Comparison of ENCODE assay signal across 9 mouse cellular contexts in genomic region chr19:44511451-44512231, GRCm38 (mm10). TPM values are rescaled to one million over a fixed set of nuclear protein-coding genes. Genes with fewer than 3 reads are reported as not detected.
DNase-seq lines count a peak whose midpoint lies in the region; ATAC-seq and TF ChIP-seq lines count a peak whose summit lies in the region.
"Had no signal": no experiment of that assay in that cellular context is flagged by ENCODE, and none has a peak within 500 bp of the region (broad histone marks: within the 10 kb centered on the region; RNA-seq: fewer than 3 reads in every experiment).

No protein-coding gene starts in this region.

- peak overlapping the region; percentile 99 for H3K4me2 ChIP-seq in hindbrain, embryonic 16.5 days (ENCODE audit: low read length)
- H3K4me2 ChIP-seq in liver, embryonic 13.5 days, result peak overlapping the region; percentile 56

- peaks cover 11% of the 10 kb centered on the region for H3K9me3 ChIP-seq in E14TG2a.4 (ENCODE audit: low read length)
- no peaks in the 10 kb centered on the region for H3K9me3 ChIP-seq in hindbrain, embryonic 16.5 days (ENCODE audit: control insufficient read depth, low read length)
- H3K9me3 ChIP-seq in liver, embryonic 13.5 days (replicated peaks), result no peaks in the 10 kb centered on the region

- H3K27me3 ChIP-seq in E14TG2a.4 (ENCODE audit: insufficient read depth, low read length), result peaks cover 84% of the 10 kb centered on the region
- peaks cover 52% of the 10 kb centered on the region for H3K27me3 ChIP-seq in hindbrain, embryonic 16.5 days (replicated peaks; ENCODE audit: control insufficient read depth, insufficient read depth, low read length)
- H3K27me3 ChIP-seq in liver, embryonic 13.5 days, result peaks cover 89% of the 10 kb centered on the region

- no peaks in the 10 kb centered on the region for H3K36me3 ChIP-seq in E14TG2a.4 (ENCODE audit: insufficient read depth, low read length)
- no peaks in the 10 kb centered on the region for H3K36me3 ChIP-seq in hindbrain, embryonic 16.5 days (ENCODE audit: control insufficient read depth, insufficient read depth, low read length)
- no peaks in the 10 kb centered on the region for H3K36me3 ChIP-seq in liver, embryonic 13.5 days

- DNase-seq in cerebellum, postnatal 14 days, result peak; percentile 12 to 13
- no peak for DNase-seq in cerebellum, adult 8-10 months
- DNase-seq in liver, embryonic 13.5 days, result no peak
- peak; percentile 19 for DNase-seq in right cerebral cortex, postnatal 4 days
- no peak for DNase-seq in urinary bladder, postnatal 25 days (ENCODE audit: low spot score)

- no peak for TF ChIP-seq CTCF in E14TG2a.4 (conservative IDR thresholded peaks at IDR 0.05; ENCODE audit: low read length)
- TF ChIP-seq CTCF in embryonic fibroblast, embryonic 13.5 days (IDR thresholded peaks at IDR 0.05; ENCODE audit: borderline replicate concordance, insufficient read depth, low read length), result no peak

- TF ChIP-seq POLR2A in embryonic fibroblast, embryonic 13.5 days (IDR thresholded peaks at IDR 0.05; ENCODE audit: low read depth, low read length), result no peak

- H3K27ac ChIP-seq in embryonic fibroblast, embryonic 13.5 days (ENCODE audit: insufficient read depth, low read length), result no peak overlapping the region
- H3K27ac ChIP-seq in hindbrain, embryonic 16.5 days (ENCODE audit: low read depth, low read length), result no peak overlapping the region
- H3K27ac ChIP-seq in liver, embryonic 13.5 days, result no peak overlapping the region

- peaks cover 39% of the 10 kb centered on the region for H3K4me1 ChIP-seq in E14TG2a.4 (replicated peaks; ENCODE audit: low read depth, low read length)
- H3K4me1 ChIP-seq in embryonic fibroblast, embryonic 13.5 days (ENCODE audit: control insufficient read depth, insufficient read depth, low read length), result no peaks in the 10 kb centered on the region
- H3K4me1 ChIP-seq in hindbrain, embryonic 16.5 days (ENCODE audit: control insufficient read depth, insufficient read depth, low read depth, low read length), result peaks cover 17% of the 10 kb centered on the region
- peaks cover 2% of the 10 kb centered on the region; the same call in 1 of the 2 replicates for H3K4me1 ChIP-seq in liver, embryonic 13.5 days (replicated peaks)

- under 1% methylated on average over 66 of the region's 66 CpGs for WGBS in hindbrain, embryonic 16.5 days
- under 1% methylated on average over 66 of the region's 66 CpGs for WGBS in liver, embryonic 13.5 days (ENCODE audit: insufficient replicate concordance)

- peak overlapping the region; percentile 75 for H3K4me3 ChIP-seq in E14TG2a.4 (replicated peaks; ENCODE audit: low read length)
- H3K4me3 ChIP-seq in embryonic fibroblast, embryonic 13.5 days (ENCODE audit: insufficient read depth, low read length), result peak overlapping the region; percentile 17
- H3K4me3 ChIP-seq in hindbrain, embryonic 16.5 days (ENCODE audit: low read length), result peak overlapping the region; percentile 52
- peak overlapping the region; percentile 36 for H3K4me3 ChIP-seq in liver, embryonic 13.5 days (replicated peaks)

- peak; percentile 62 for ATAC-seq in hindbrain, embryonic 16.5 days
- no peak for ATAC-seq in liver, embryonic 13.5 days (ENCODE audit: low read depth)

- peak overlapping the region; percentile 67 for H3K9ac ChIP-seq in hindbrain, embryonic 16.5 days (ENCODE audit: low read depth, low read length)
- H3K9ac ChIP-seq in liver, embryonic 13.5 days, result no peak overlapping the region

RNA-seq across cellular contexts. Expression of gene Wnt8b, which starts 18.4 kb away (rescaled TPM):
- polyA plus RNA-seq in embryonic fibroblast, embryonic 13.5 days (2011; ENCODE audit: insufficient read length, low read depth, missing spikeins), result not detected in 2 replicates
- polyA plus RNA-seq in hindbrain, embryonic 16.5 days (2015; fragmentation: Nextera tagmentation; extraction: Ambion mirVana), result 0.12 and 0.19 TPM in 2 replicates
- not detected in 2 replicates for polyA plus RNA-seq in liver, embryonic 13.5 days (2015; fragmentation: Nextera tagmentation; extraction: Ambion mirVana)

RNA-seq across cellular contexts. Expression of gene Sec31b, which starts 34.0 kb away (rescaled TPM):
- 0.68 and 1.1 TPM in 2 replicates for polyA plus RNA-seq in embryonic fibroblast, embryonic 13.5 days (2011; ENCODE audit: insufficient read length, low read depth, missing spikeins)
- 0.18 and 0.47 TPM in 2 replicates for polyA plus RNA-seq in hindbrain, embryonic 16.5 days (2015; fragmentation: Nextera tagmentation; extraction: Ambion mirVana)
- 0.29 and 0.43 TPM in 2 replicates for polyA plus RNA-seq in liver, embryonic 13.5 days (2015; fragmentation: Nextera tagmentation; extraction: Ambion mirVana)

RNA-seq across cellular contexts. Expression of gene Gm20538, which starts 41.0 kb away (rescaled TPM):
- not detected in 2 replicates for polyA plus RNA-seq in embryonic fibroblast, embryonic 13.5 days (2011; ENCODE audit: insufficient read length, low read depth, missing spikeins)
- not detected in 2 replicates for polyA plus RNA-seq in hindbrain, embryonic 16.5 days (2015; fragmentation: Nextera tagmentation; extraction: Ambion mirVana)
- polyA plus RNA-seq in liver, embryonic 13.5 days (2015; fragmentation: Nextera tagmentation; extraction: Ambion mirVana), result not detected in 2 replicates
- polyA plus RNA-seq: gonadal fat pad, adult 2 months had no signal

RNA-seq across cellular contexts. Expression of gene Ndufb8, which starts 43.6 kb away (rescaled TPM):
- polyA plus RNA-seq in embryonic fibroblast, embryonic 13.5 days (2011; ENCODE audit: insufficient read length, low read depth, missing spikeins), result 118 and 135 TPM in 2 replicates
- polyA plus RNA-seq in hindbrain, embryonic 16.5 days (2015; fragmentation: Nextera tagmentation; extraction: Ambion mirVana), result 705 and 838 TPM in 2 replicates
- 345 and 371 TPM in 2 replicates for polyA plus RNA-seq in liver, embryonic 13.5 days (2015; fragmentation: Nextera tagmentation; extraction: Ambion mirVana)

RNA-seq across cellular contexts. Expression of gene Hif1an, which starts 51.0 kb away (rescaled TPM):
- 19.7 and 20.7 TPM in 2 replicates for polyA plus RNA-seq in embryonic fibroblast, embryonic 13.5 days (2011; ENCODE audit: insufficient read length, low read depth, missing spikeins)
- polyA plus RNA-seq in hindbrain, embryonic 16.5 days (2015; fragmentation: Nextera tagmentation; extraction: Ambion mirVana), result 21.9 and 25.1 TPM in 2 replicates
- 10.6 and 13.3 TPM in 2 replicates for polyA plus RNA-seq in liver, embryonic 13.5 days (2015; fragmentation: Nextera tagmentation; extraction: Ambion mirVana)

Comparison
In these comparisons a context has a peak if more than half of its experiments do, and no peak if none do; other contexts are left out.
1. DNase-seq: peak in cerebellum, postnatal 14 days (2 of 2) and right cerebral cortex, postnatal 4 days (single experiment); none in cerebellum, adult 8-10 months (single experiment), liver, embryonic 13.5 days (single experiment) and urinary bladder, postnatal 25 days (single experiment).
2. H3K4me3 ChIP-seq: peak in every context shown above with its lines; median percentile 75 in E14TG2a.4; 52 in hindbrain, embryonic 16.5 days; 36 in liver, embryonic 13.5 days; 17 in embryonic fibroblast, embryonic 13.5 days.